Mouse (Mus musculus) limb, embryonic 13.5 days (tissue): Measurements from ENCODE around the gene Dicer1. TPM values are rescaled to one million over a fixed set of nuclear protein-coding genes. Genes with fewer than 3 reads are reported as not detected.

Source experiments
- ATAC-seq: fragments of 200-750 bp; cut with Nextera tagmentation; 2 replicates; pipeline ENCODE4 v1.8.0; 2017; ENCODE audit warnings: low read depth, moderate number of reproducible peaks, moderate TSS enrichment; ENCODE audit not compliant: low FRiP score
- H3K27ac ChIP-seq: fragments of 300-500 bp; sonication (generic); 2 replicates; pipeline ENCODE4 v1.5.1; 2015; ENCODE audit warnings: inconsistent platforms, mild to moderate bottlenecking, moderate library complexity
- H3K27me3 ChIP-seq: fragments of 300-500 bp; sonication (generic); 2 replicates; pipeline ENCODE4 v1.6.1; 2015; ENCODE audit warnings: mild to moderate bottlenecking, inconsistent platforms
- H3K36me3 ChIP-seq: fragments of 300-500 bp; sonication (generic); 2 replicates; pipeline ENCODE4 v1.6.1; 2015; ENCODE audit warnings: inconsistent platforms, mild to moderate bottlenecking, moderate library complexity
- H3K4me1 ChIP-seq: fragments of 300-500 bp; sonication (generic); 2 replicates; pipeline ENCODE4 v1.6.1; 2015; ENCODE audit warnings: inconsistent platforms
- H3K4me2 ChIP-seq: fragments of 300-500 bp; sonication (generic); replicated peaks from 2 replicates; pipeline ENCODE4 v1.6.1; 2015; ENCODE audit warnings: inconsistent platforms, mild to moderate bottlenecking, moderate library complexity
- H3K4me3 ChIP-seq: fragments of 300-500 bp; sonication (generic); 2 replicates; pipeline ENCODE4 v1.5.1; 2015; ENCODE audit warnings: moderate library complexity, mild to moderate bottlenecking, inconsistent platforms
- H3K9ac ChIP-seq: fragments of 300-500 bp; sonication (generic); 2 replicates; pipeline ENCODE4 v1.6.1; 2015; ENCODE audit warnings: mild to moderate bottlenecking, inconsistent platforms
- H3K9me3 ChIP-seq: fragments of 300-500 bp; sonication (generic); 2 replicates; pipeline ENCODE4 v1.6.1; 2016; ENCODE audit warnings: inconsistent platforms
- whole genome bisulfite sequencing: fragments of 180-500 bp; shearing (Covaris S2); methylation state at CpG from one replicate; pipeline ENCODE4 v1.1.7; 2015; 5-methylcytosine and 5-hydroxymethylcytosine counted together
- polyA plus RNA-seq: library from polyadenylated mRNA; unstranded; fragments of >200 nt; fragmentation: Nextera tagmentation; extraction: Ambion mirVana; gene quantifications from 2 replicates; pipeline ENCODE4 v1.2.1, GENCODE M21; 2015

Dicer1 gene
- polyA plus RNA-seq, 1 experiment from 2014 or later, result 49.4 TPM

GRCm38 (mm10) chr12:104638156-104638555, 113.6 kb downstream of the Dicer1 start:
- Histone ChIP-seq H3K4me3 (no peak overlapping the region), H3K9me3 (peaks cover 5% of the 10 kb centered on the region; the same call in 1 of the 2 replicates), H3K36me3 (no peaks in the 10 kb centered on the region), H3K27me3 (peaks cover 56% of the 10 kb centered on the region), H3K4me2 (peak overlapping the region; percentile 43; the same call in 1 of the 2 replicates), H3K4me1 (peaks cover 49% of the 10 kb centered on the region), H3K27ac (no peak overlapping the region), H3K9ac (no peak overlapping the region)
- WGBS, result 19% methylated on average over 8 of the region's 8 CpGs
- no peak for ATAC-seq

Other genes with a start within 250 kb of the Dicer1 start
- gene Clmn, start 113.1 kb upstream of the Dicer1 start, polyA plus RNA-seq, result 3.1 and 3.8 TPM in 2 replicates